Mouse (Mus musculus) stomach, postnatal 0 days (tissue): ENCODE data around the gene Tpst1. TPM values are rescaled to one million over a fixed set of nuclear protein-coding genes. Genes with fewer than 3 reads are reported as not detected.
A peak's percentile ranks its signal among the peaks of the same experiment; 100 is the strongest.
"Not testable (repeated sequence)": the region's sequence is repeated elsewhere in the genome, so short reads cannot be mapped to it uniquely, and the experiment has no call there.

Source experiments
- ATAC-seq: fragments of 200-750 bp; cut with Nextera tagmentation; 2 replicates; pipeline ENCODE4 v1.8.0; 2017; ENCODE audit not compliant: low FRiP score, low TSS enrichment
- DNase-seq: peaks from one replicate; pipeline ENCODE4 v3.0.0-alpha.2; 2016; ENCODE audit warnings: low spot score
- H3K27ac ChIP-seq: fragments of 300-500 bp; sonication (generic); replicated peaks from 2 replicates; pipeline ENCODE4 v1.5.1; 2014; ENCODE audit warnings: mild to moderate bottlenecking, control low read depth
- H3K27me3 ChIP-seq: fragments of 300-500 bp; sonication (generic); 2 replicates; pipeline ENCODE4 v1.6.1; 2014; ENCODE audit warnings: low read length; ENCODE audit not compliant: control insufficient read depth, insufficient read depth
- H3K36me3 ChIP-seq: fragments of 300-500 bp; sonication (generic); 2 replicates; pipeline ENCODE4 v1.6.1; 2014; ENCODE audit warnings: low read length, mixed read lengths; ENCODE audit not compliant: control insufficient read depth, insufficient read depth
- H3K4me1 ChIP-seq: fragments of 300-500 bp; sonication (generic); replicated peaks from 2 replicates; pipeline ENCODE4 v1.6.1; 2014; ENCODE audit warnings: antibody characterized with exemption; ENCODE audit not compliant: control insufficient read depth, insufficient read depth
- H3K4me2 ChIP-seq: fragments of 300-500 bp; sonication (generic); replicated peaks from 2 replicates; pipeline ENCODE4 v1.6.1; 2014; ENCODE audit warnings: low read depth, mild to moderate bottlenecking, control low read depth, moderate library complexity
- H3K4me3 ChIP-seq: fragments of 300-500 bp; sonication (generic); 2 replicates; pipeline ENCODE4 v1.5.1; 2014; ENCODE audit warnings: low read depth, low read length, control low read depth
- H3K9ac ChIP-seq: fragments of 300-500 bp; sonication (generic); 2 replicates; pipeline ENCODE4 v1.6.1; 2014; ENCODE audit warnings: mild to moderate bottlenecking, low read length, control low read depth, mixed read lengths
- H3K9me3 ChIP-seq: fragments of 300-500 bp; sonication (generic); 2 replicates; pipeline ENCODE4 v1.6.1; 2016; ENCODE audit warnings: low read length; ENCODE audit not compliant: control insufficient read depth
- CTCF ChIP-seq: IDR thresholded peaks from 2 replicates; pipeline ENCODE4 v1.5.1; 2016; ENCODE audit warnings: antibody characterized with exemption, low read depth, mild to moderate bottlenecking, moderate library complexity
- EP300 ChIP-seq: optimal IDR thresholded peaks from 2 replicates; pipeline ENCODE3; 2016; ENCODE audit warnings: antibody characterized with exemption
- WGBS: fragments of 180-500 bp; shearing (Covaris S2); extraction: QIAGEN DNeasy Blood & Tissue Kit; methylation state at CpG from one replicate; pipeline ENCODE4 v1.1.7; 2014; 5-methylcytosine and 5-hydroxymethylcytosine counted together
- polyA plus RNA-seq: library from polyadenylated mRNA; unstranded; fragments of >200 nt; fragmentation: Nextera tagmentation; extraction: Ambion mirVana; gene quantifications from 2 replicates; pipeline ENCODE4 v1.2.1, GENCODE M21; 2015

The Tpst1 gene
- polyA plus RNA-seq, 1 experiment from 2014 or later: 44.5 TPM

DNA sequence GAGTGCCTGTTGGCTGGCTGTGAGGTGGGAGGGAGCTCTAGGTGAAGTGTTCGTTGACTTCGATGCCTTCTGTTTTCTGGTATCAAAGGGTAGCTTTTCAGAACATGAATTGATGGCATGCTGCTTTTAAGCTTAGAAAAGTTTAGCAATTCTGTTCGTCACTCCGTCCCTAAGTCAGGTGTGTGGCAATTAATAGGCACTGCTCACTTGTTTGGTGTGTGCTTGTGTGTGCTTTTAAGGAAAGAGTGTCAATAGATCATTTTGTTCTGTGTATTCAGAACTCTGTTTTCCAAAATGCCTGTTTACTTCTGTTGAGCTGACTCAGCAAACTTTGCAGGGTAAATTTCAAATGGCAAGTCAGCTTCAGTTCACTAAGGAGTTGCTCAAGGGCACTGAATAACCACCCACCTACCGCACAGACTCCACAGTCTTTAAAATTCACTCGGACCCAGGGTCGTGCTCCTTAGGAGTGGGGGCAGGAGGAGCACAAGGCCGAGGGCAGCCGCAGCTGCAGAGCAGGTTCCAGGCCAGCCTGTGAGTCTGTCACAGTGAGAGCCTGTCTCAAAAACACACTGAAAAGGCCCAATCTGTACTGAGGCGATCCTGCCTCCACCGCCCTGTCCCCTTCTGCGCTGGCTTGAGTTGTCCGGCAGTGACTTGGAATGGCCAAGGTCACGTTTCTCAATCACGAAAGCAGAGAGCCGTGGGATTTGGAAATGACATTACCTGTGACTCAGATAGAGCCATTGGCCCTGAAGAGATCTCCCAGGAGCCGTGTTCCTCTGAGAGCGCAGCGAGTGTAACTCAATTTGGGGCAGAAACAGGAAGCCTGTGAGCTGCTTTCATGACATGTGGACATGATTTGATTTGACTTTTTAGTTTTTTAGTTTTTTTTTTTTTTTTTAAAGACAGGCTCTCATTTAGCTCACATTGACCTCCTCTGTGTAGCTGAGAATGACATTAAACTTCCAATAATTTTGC is 41.4 kb upstream of the Tpst1 start:
- H3K27ac ChIP-seq: no peak overlapping the region
- H3K4me1 ChIP-seq: no peaks in the 10 kb centered on the region
- peaks cover 2% of the 10 kb centered on the region; the same call in 1 of the 2 replicates for H3K36me3 ChIP-seq
- ATAC-seq: no peak
- H3K9ac ChIP-seq: no peak overlapping the region
- DNase-seq: no peak
- TF ChIP-seq CTCF (no peak), EP300 (no peak)
- no peaks in the 10 kb centered on the region for H3K27me3 ChIP-seq
- no peaks in the 10 kb centered on the region for H3K9me3 ChIP-seq
- no peak overlapping the region for H3K4me2 ChIP-seq
- 90% methylated on average over 19 of the region's 19 CpGs for WGBS
- H3K4me3 ChIP-seq: no peak overlapping the region

DNA sequence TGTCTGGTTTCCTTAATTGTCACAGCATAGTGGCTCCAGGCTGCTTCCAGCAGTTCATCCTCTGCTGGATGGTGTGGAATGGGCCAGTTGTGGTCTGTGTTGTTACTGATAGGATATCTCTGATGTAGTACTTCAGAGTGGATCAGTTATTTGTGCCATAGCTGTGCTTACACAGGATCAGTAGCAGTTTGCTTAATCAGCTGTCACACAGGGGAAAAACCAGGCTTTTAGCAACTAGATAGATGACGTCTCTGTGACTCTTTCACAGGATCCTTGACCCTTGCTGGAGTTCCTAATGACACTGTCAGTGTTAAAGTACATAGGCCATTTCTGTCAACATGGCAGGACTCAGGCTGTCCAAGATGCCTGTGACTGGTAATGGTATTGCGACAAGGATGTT is 39.3 kb upstream of the Tpst1 start:
- TF ChIP-seq CTCF (no peak), EP300 (no peak)
- H3K36me3 ChIP-seq: peaks cover 2% of the 10 kb centered on the region; the same call in 1 of the 2 replicates
- no peak overlapping the region for H3K4me2 ChIP-seq
- WGBS: 79% methylated on average over 2 of the region's 2 CpGs
- DNase-seq (no peak), ATAC-seq (no peak)
- H3K27me3 ChIP-seq: no peaks in the 10 kb centered on the region
- no peaks in the 10 kb centered on the region for H3K4me1 ChIP-seq
- no peaks in the 10 kb centered on the region for H3K9me3 ChIP-seq
- H3K27ac ChIP-seq: no peak overlapping the region
- H3K9ac ChIP-seq: no peak overlapping the region
- no peak overlapping the region for H3K4me3 ChIP-seq

DNA sequence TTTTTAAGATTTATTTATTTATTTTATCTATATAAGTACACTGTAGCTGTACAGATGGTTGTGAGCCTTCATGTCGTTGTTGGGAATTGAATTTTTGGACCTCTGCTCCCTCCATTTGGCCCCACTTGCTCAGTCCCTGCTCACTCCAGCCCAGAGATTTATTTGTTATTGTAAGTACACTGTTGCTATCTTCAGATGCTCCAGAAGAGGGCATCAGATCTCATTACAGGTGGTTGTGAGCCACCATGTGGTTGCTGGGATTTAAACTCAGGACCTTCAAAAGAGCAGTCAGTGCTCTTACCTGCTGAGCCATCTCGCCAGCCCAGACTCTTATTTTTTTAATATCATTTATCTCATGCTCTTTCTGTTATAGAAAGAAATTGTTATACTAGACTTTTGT is 36.8 kb upstream of the Tpst1 start:
- peak; percentile 59 for TF ChIP-seq CTCF
- not testable (repeated sequence) for H3K27ac ChIP-seq, H3K4me1 ChIP-seq, H3K9ac ChIP-seq, H3K4me2 ChIP-seq, H3K9me3 ChIP-seq, DNase-seq, H3K27me3 ChIP-seq, ATAC-seq, H3K4me3 ChIP-seq, H3K36me3 ChIP-seq
- WGBS: 66% methylated on average over 2 of the region's 2 CpGs

DNA sequence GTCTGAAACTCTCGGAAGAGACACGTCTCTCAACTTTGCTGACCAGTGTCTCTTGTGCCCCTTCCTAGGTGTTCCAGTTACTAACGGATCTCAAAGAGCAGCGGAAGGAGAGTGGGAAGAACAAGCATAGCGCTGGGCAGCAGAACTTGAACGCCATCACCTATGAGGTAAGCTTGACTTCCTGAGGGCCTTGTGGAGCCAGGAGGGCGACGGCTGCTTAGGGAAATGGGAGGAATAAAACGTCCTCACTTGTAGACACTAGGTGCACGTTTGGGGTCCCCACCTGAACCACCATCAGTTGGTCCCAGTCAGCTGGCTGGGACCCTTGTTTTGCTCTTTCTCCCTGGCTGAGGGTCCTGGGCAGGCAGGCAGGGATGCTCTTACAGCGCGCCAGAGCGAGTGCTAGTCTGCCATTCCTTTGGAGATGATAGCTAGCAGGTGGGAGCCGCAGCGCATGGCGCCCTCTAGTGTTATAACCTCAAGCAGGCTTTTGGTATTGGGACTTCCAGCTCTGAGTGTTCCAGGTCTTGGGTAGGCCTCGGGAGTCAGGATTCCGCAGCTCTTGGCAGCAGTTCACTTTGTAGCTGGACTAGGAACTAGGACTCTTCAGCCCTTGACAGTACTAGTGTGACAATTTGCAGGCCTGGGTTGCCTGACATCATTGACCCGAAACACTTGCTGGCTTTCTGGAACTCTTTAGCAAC is 35.2 kb upstream of the Tpst1 start:
- WGBS: 59% methylated on average over 19 of the region's 19 CpGs
- TF ChIP-seq CTCF (peak; percentile 86), EP300 (no peak)
- ATAC-seq: peak; percentile 85

DNA sequence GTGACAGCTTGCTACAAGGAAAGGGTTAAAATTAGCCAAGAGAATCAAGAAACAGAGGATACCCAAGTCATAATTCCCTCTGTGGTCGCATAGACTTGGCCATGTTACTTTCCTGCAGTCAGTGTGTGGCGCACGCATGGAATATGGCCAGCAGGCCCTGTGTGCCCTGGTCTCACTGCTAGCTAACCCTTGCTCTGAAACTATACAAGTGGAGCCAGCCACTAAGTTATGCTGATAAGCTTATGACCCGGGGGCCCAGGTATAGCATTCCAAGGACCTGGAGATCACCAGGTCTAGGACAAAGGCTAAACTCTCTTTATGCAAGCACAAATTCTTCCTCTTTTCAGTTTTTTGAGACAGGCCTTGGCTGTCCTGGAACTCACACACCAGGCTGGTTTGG is 32.3 kb upstream of the Tpst1 start:
- Histone ChIP-seq H3K4me2 (no peak overlapping the region), H3K9me3 (no peaks in the 10 kb centered on the region), H3K36me3 (peaks cover 11% of the 10 kb centered on the region; the same call in 1 of the 2 replicates), H3K4me1 (no peaks in the 10 kb centered on the region), H3K27me3 (no peaks in the 10 kb centered on the region), H3K9ac (no peak overlapping the region), H3K4me3 (no peak overlapping the region), H3K27ac (no peak overlapping the region)
- ATAC-seq (no peak), DNase-seq (no peak)
- TF ChIP-seq EP300: no peak
- no peak for TF ChIP-seq CTCF
- WGBS: 87% methylated on average over 4 of the region's 4 CpGs

More for the DNA sequence above, 35.2 kb upstream of the Tpst1 start:
- no peak overlapping the region for H3K4me3 ChIP-seq
- DNase-seq: peak; percentile 71
- H3K4me1 ChIP-seq: no peaks in the 10 kb centered on the region
- no peak overlapping the region for H3K4me2 ChIP-seq
- no peaks in the 10 kb centered on the region for H3K27me3 ChIP-seq
- no peaks in the 10 kb centered on the region for H3K9me3 ChIP-seq
- H3K9ac ChIP-seq: no peak overlapping the region
- H3K36me3 ChIP-seq: peaks cover 13% of the 10 kb centered on the region; the same call in 1 of the 2 replicates
- no peak overlapping the region for H3K27ac ChIP-seq
